Mouse (Mus musculus) midbrain, embryonic 10.5 days (tissue): ENCODE measurements at regions not wholly inside any gene's neighbourhood (a gene's known extent, or its start where the extent isn't known, plus 50 kb on each side); places are given as distances from the start of the nearest gene placed in this dataset.
"Not testable (repeated sequence)": the region's sequence is repeated elsewhere in the genome, so short reads cannot be mapped to it uniquely, and the experiment has no call there.

Source experiments
- DNase-seq: peaks from one replicate; pipeline ENCODE4 v3.0.0-alpha.2; 2017; ENCODE audit warnings: low spot score
- H3K27ac ChIP-seq: fragments of 300-500 bp; sonication (generic); replicated peaks from 2 replicates; pipeline ENCODE4 v1.5.1; 2016; ENCODE audit warnings: mild to moderate bottlenecking
- H3K27me3 ChIP-seq: fragments of 300-500 bp; sonication (generic); 2 replicates; pipeline ENCODE4 v1.6.1; 2016; ENCODE audit warnings: low read depth, mild to moderate bottlenecking; ENCODE audit not compliant: poor library complexity, severe bottlenecking
- H3K36me3 ChIP-seq: fragments of 300-500 bp; sonication (generic); 2 replicates; pipeline ENCODE4 v1.6.1; 2016; ENCODE audit warnings: mild to moderate bottlenecking, moderate library complexity
- H3K4me1 ChIP-seq: fragments of 300-500 bp; sonication (generic); 2 replicates; pipeline ENCODE4 v1.6.1; 2016
- H3K4me3 ChIP-seq: fragments of 300-500 bp; sonication (generic); 2 replicates; pipeline ENCODE4 v1.5.1; 2016; ENCODE audit warnings: mild to moderate bottlenecking, moderate library complexity
- H3K9me3 ChIP-seq: fragments of 300-500 bp; sonication (generic); replicated peaks from 2 replicates; pipeline ENCODE4 v1.6.1; 2016; ENCODE audit warnings: mild to moderate bottlenecking
- WGBS: fragments of 180-500 bp; shearing (Covaris S2); methylation state at CpG from one replicate; pipeline ENCODE4 v1.1.7; 2016; 5-methylcytosine and 5-hydroxymethylcytosine counted together

GRCm38 (mm10) chr5:129256136-129256535 lies 159.6 kb downstream of the Adgrd1 start:
- WGBS, result 89% methylated on average over 9 of the region's 9 CpGs

GRCm38 (mm10) chr5:129257206-129257605 lies 160.7 kb downstream of the Adgrd1 start:
- no peak for DNase-seq
- 67% methylated on average over 5 of the region's 5 CpGs for WGBS
- Histone ChIP-seq H3K27ac (no peak overlapping the region), H3K36me3 (no peaks in the 10 kb centered on the region), H3K9me3 (peaks cover 8% of the 10 kb centered on the region), H3K4me1 (peaks cover 10% of the 10 kb centered on the region), H3K27me3 (no peaks in the 10 kb centered on the region), H3K4me3 (no peak overlapping the region)

More at GRCm38 (mm10) chr5:129256136-129256535, 159.6 kb downstream of the Adgrd1 start:
- Histone ChIP-seq H3K4me1 (peaks cover 13% of the 10 kb centered on the region), H3K27ac (no peak overlapping the region), H3K9me3 (peaks cover 8% of the 10 kb centered on the region), H3K27me3 (no peaks in the 10 kb centered on the region), H3K4me3 (no peak overlapping the region), H3K36me3 (no peaks in the 10 kb centered on the region)
- no peak for DNase-seq

GRCm38 (mm10) chr5:129260689-129261088 lies 164.1 kb downstream of the Adgrd1 start:
- 80% methylated on average over 9 of the region's 9 CpGs for WGBS
- Histone ChIP-seq H3K9me3 (no peaks in the 10 kb centered on the region), H3K4me3 (no peak overlapping the region), H3K36me3 (no peaks in the 10 kb centered on the region), H3K27me3 (no peaks in the 10 kb centered on the region), H3K4me1 (peaks cover 14% of the 10 kb centered on the region), H3K27ac (no peak overlapping the region)
- DNase-seq, result no peak

- H3K27me3 ChIP-seq, result no peaks in the 10 kb centered on the region
- H3K27ac ChIP-seq, result no peak overlapping the region
- no peak overlapping the region for H3K4me3 ChIP-seq
- H3K4me1 ChIP-seq, result peaks cover 14% of the 10 kb centered on the region
- no peak for DNase-seq
- no peaks in the 10 kb centered on the region for H3K36me3 ChIP-seq
- H3K9me3 ChIP-seq, result no peaks in the 10 kb centered on the region
- WGBS, result 69% methylated on average over 9 of the region's 9 CpGs
Observed at GRCm38 (mm10) chr5:129263118-129263517, 166.6 kb downstream of the Adgrd1 start.

- Histone ChIP-seq H3K27ac (0 out of 2 replicates have a peak overlapping the region, but pooled peaks have one; percentile 6), H3K4me1 (peaks cover 5% of the 10 kb centered on the region; the same call in 1 of the 2 replicates), H3K36me3 (no peaks in the 10 kb centered on the region), H3K4me3 (no peak overlapping the region), H3K9me3 (no peaks in the 10 kb centered on the region), H3K27me3 (no peaks in the 10 kb centered on the region)
- no peak for DNase-seq
- 95% methylated on average over 15 of the region's 15 CpGs for WGBS
Observed at GRCm38 (mm10) chr5:129264363-129264762, 167.8 kb downstream of the Adgrd1 start.

GRCm38 (mm10) chr5:129268456-129268855 lies 171.9 kb downstream of the Adgrd1 start:
- Histone ChIP-seq H3K36me3 (no peaks in the 10 kb centered on the region), H3K9me3 (no peaks in the 10 kb centered on the region), H3K4me1 (0 out of 2 replicates have a peak, but pooled peaks cover 3% of the 10 kb centered on the region), H3K27me3 (no peaks in the 10 kb centered on the region), H3K27ac (no peak overlapping the region), H3K4me3 (no peak overlapping the region)
- no peak for DNase-seq
- 66% methylated on average over 9 of the region's 9 CpGs for WGBS

GRCm38 (mm10) chr5:129270051-129270472 lies 173.5 kb downstream of the Adgrd1 start:
- Histone ChIP-seq H3K4me1 (0 out of 2 replicates have a peak, but pooled peaks cover 3% of the 10 kb centered on the region), H3K4me3 (no peak overlapping the region), H3K9me3 (0 out of 2 replicates have a peak, but pooled peaks cover 3% of the 10 kb centered on the region), H3K27ac (no peak overlapping the region), H3K27me3 (no peaks in the 10 kb centered on the region), H3K36me3 (no peaks in the 10 kb centered on the region)
- 26% methylated on average over 5 of the region's 5 CpGs for WGBS
- no peak for DNase-seq

- no peaks in the 10 kb centered on the region for H3K9me3 ChIP-seq
- peaks cover 28% of the 10 kb centered on the region for H3K4me1 ChIP-seq
- H3K4me3 ChIP-seq, result no peak overlapping the region
- no peak for DNase-seq
- 41% methylated on average over 2 of the region's 2 CpGs for WGBS
- peak overlapping the region; percentile 50; the same call in 1 of the 2 replicates for H3K27ac ChIP-seq
- H3K27me3 ChIP-seq, result 0 out of 2 replicates have a peak, but pooled peaks cover 8% of the 10 kb centered on the region
- H3K36me3 ChIP-seq, result no peaks in the 10 kb centered on the region
Observed at GRCm38 (mm10) chr5:129281406-129281805, 184.9 kb downstream of the Adgrd1 start.

GRCm38 (mm10) chr5:129282133-129282532 lies 185.6 kb downstream of the Adgrd1 start:
- Histone ChIP-seq H3K27ac (0 out of 2 replicates have a peak overlapping the region, but pooled peaks have one; percentile 50), H3K9me3 (no peaks in the 10 kb centered on the region), H3K27me3 (0 out of 2 replicates have a peak, but pooled peaks cover 8% of the 10 kb centered on the region), H3K36me3 (no peaks in the 10 kb centered on the region), H3K4me1 (peaks cover 28% of the 10 kb centered on the region), H3K4me3 (no peak overlapping the region)
- 3% methylated on average over 8 of the region's 8 CpGs for WGBS
- peak; percentile 24 for DNase-seq

- Histone ChIP-seq H3K36me3 (no peaks in the 10 kb centered on the region), H3K9me3 (no peaks in the 10 kb centered on the region), H3K4me1 (peaks cover 28% of the 10 kb centered on the region), H3K27me3 (0 out of 2 replicates have a peak, but pooled peaks cover 8% of the 10 kb centered on the region), H3K27ac (no peak overlapping the region), H3K4me3 (no peak overlapping the region)
- whole genome bisulfite sequencing, result 31% methylated on average over 5 of the region's 5 CpGs
- DNase-seq, result no peak
Observed at GRCm38 (mm10) chr5:129282826-129283225, 186.3 kb downstream of the Adgrd1 start.

- no peaks in the 10 kb centered on the region for H3K36me3 ChIP-seq
- no peak overlapping the region for H3K27ac ChIP-seq
- WGBS, result 15% methylated on average over 8 of the region's 8 CpGs
- H3K4me1 ChIP-seq, result peaks cover 12% of the 10 kb centered on the region
- no peaks in the 10 kb centered on the region for H3K9me3 ChIP-seq
- DNase-seq, result no peak
- H3K27me3 ChIP-seq, result 0 out of 2 replicates have a peak, but pooled peaks cover 8% of the 10 kb centered on the region
- H3K4me3 ChIP-seq, result no peak overlapping the region
Observed at GRCm38 (mm10) chr5:129287481-129287880, 190.9 kb downstream of the Adgrd1 start.

GRCm38 (mm10) chr5:129292821-129293220 lies 196.3 kb downstream of the Adgrd1 start:
- H3K36me3 ChIP-seq, H3K4me3 ChIP-seq, H3K4me1 ChIP-seq, H3K27ac ChIP-seq, H3K9me3 ChIP-seq, DNase-seq, H3K27me3 ChIP-seq: not testable (repeated sequence)
- whole genome bisulfite sequencing, result 90% methylated on average over 10 of the region's 10 CpGs

GRCm38 (mm10) chr5:129294861-129295542 lies 198.5 kb downstream of the Adgrd1 start:
- H3K9me3 ChIP-seq, H3K4me3 ChIP-seq, H3K27ac ChIP-seq, H3K27me3 ChIP-seq, DNase-seq, H3K36me3 ChIP-seq: not testable (repeated sequence)
- H3K4me1 ChIP-seq, result peaks cover 22% of the 10 kb centered on the region
- 75% methylated on average over 8 of the region's 8 CpGs for WGBS
